Mouse (Mus musculus): Measurements from ENCODE around the gene Gm17662.

- TF ChIP-seq USF1 (IDR thresholded peaks at IDR 0.05; ENCODE audit: low read depth, low read length) = no peak
- no peak for TF ChIP-seq MAFK (IDR thresholded peaks at IDR 0.05; ENCODE audit: borderline replicate concordance, low read depth, low read length)
- TF ChIP-seq MAZ (IDR thresholded peaks at IDR 0.05; ENCODE audit: low read depth, low read length) = no peak
- no peak for TF ChIP-seq POLR2A (IDR thresholded peaks at IDR 0.05; ENCODE audit: control insufficient read depth in 1 of 2, insufficient read depth in 1 of 2, low read depth in 1 of 2, low read length in 2 of 2, poor library complexity in 1 of 2)
- no peak for TF ChIP-seq SIN3A (IDR thresholded peaks at IDR 0.05; ENCODE audit: low read length)
- no peak for TF ChIP-seq CTCF (IDR thresholded peaks at IDR 0.05 in 2 of 3, conservative IDR thresholded peaks at IDR 0.05 in 1 of 3; ENCODE audit: control insufficient read depth in 1 of 3, insufficient read depth in 1 of 3, low read depth in 2 of 3, low read length in 3 of 3, poor library complexity in 1 of 3, severe bottlenecking in 1 of 3)
- TF ChIP-seq CHD1 (IDR thresholded peaks at IDR 0.05; ENCODE audit: low read depth, low read length) = no peak
- TF ChIP-seq POLR2AphosphoS5 (IDR thresholded peaks at IDR 0.05; ENCODE audit: borderline replicate concordance, low read depth, low read length) = no peak
- TF ChIP-seq GATA1 (IDR thresholded peaks at IDR 0.05; ENCODE audit: low read depth, low read length) = no peak
Observed at GRCm38 (mm10) chr4:104842204-104842603, 14.9 kb upstream of the Gm17662 start.

Measured in MEL (cell line).